Mouse (Mus musculus) inflammation-experienced regulatory T-cells, adult 6 months (primary cell): Measurements from ENCODE around the gene Utf1. TPM values are rescaled to one million over a fixed set of nuclear protein-coding genes. Genes with fewer than 3 reads are reported as not detected.

Experiments
- ATAC-seq: one replicate; pipeline ENCODE4 v1.8.0; 2017
- polyA plus RNA-seq, 3 experiments: library from polyadenylated mRNA; unstranded; fragments of 100-300 nt; shearing (Covaris generic); gene quantifications; one replicate each; pipeline ENCODE4 v1.2.1; 2017

The Utf1 gene
- 1 to 10 TPM; 3.3 to 5.0 (median 3.6) TPM for polyA plus RNA-seq

GRCm38 (mm10) chr7:139943674-139944281 lies at the start of gene Utf1:
Gene Utf1, plus strand, starts transcription at chr7:139943789.
- peak; percentile 84 for ATAC-seq

GRCm38 (mm10) chr7:139894655-139895557 lies 48.7 kb upstream of the Utf1 start, which contains the start of gene Kndc1:
Gene Kndc1, plus strand, starts transcription at chr7:139894696.
- no peak for ATAC-seq

GRCm38 (mm10) chr7:139896271-139896670 lies 47.3 kb upstream of the Utf1 start:
- no peak for ATAC-seq

- ATAC-seq, result no peak
Measured at GRCm38 (mm10) chr7:139896796-139897195, 46.8 kb upstream of the Utf1 start.

GRCm38 (mm10) chr7:139898606-139899005 lies 45.0 kb upstream of the Utf1 start:
- ATAC-seq, result no peak

- no peak for ATAC-seq
Measured at GRCm38 (mm10) chr7:139899505-139899904, 44.1 kb upstream of the Utf1 start.

GRCm38 (mm10) chr7:139900456-139900855 lies 43.1 kb upstream of the Utf1 start:
- ATAC-seq, result no peak

- ATAC-seq, result no peak
Measured at GRCm38 (mm10) chr7:139900896-139901295, 42.7 kb upstream of the Utf1 start.

GRCm38 (mm10) chr7:139901981-139902380 lies 41.6 kb upstream of the Utf1 start:
- ATAC-seq, result no peak

- peak; percentile 51 for ATAC-seq
Measured at GRCm38 (mm10) chr7:139905261-139905660, 38.3 kb upstream of the Utf1 start.

- peak; percentile 86 for ATAC-seq
Measured at GRCm38 (mm10) chr7:139905661-139906060, 37.9 kb upstream of the Utf1 start.

- ATAC-seq, result no peak
Measured at GRCm38 (mm10) chr7:139908176-139908575, 35.4 kb upstream of the Utf1 start.

- ATAC-seq, result no peak
Measured at GRCm38 (mm10) chr7:139909469-139909868, 34.1 kb upstream of the Utf1 start.

- ATAC-seq, result no peak
Measured at GRCm38 (mm10) chr7:139910204-139910835, 33.3 kb upstream of the Utf1 start.

GRCm38 (mm10) chr7:139914141-139915047 lies 29.2 kb upstream of the Utf1 start:
- ATAC-seq, result peak; percentile 50

GRCm38 (mm10) chr7:139915646-139916257 lies 27.8 kb upstream of the Utf1 start:
- no peak for ATAC-seq

GRCm38 (mm10) chr7:139916345-139916744 lies 27.2 kb upstream of the Utf1 start:
- no peak for ATAC-seq

- no peak for ATAC-seq
Measured at GRCm38 (mm10) chr7:139918262-139918661, 25.3 kb upstream of the Utf1 start.

GRCm38 (mm10) chr7:139930732-139931131 lies 12.9 kb upstream of the Utf1 start:
- ATAC-seq, result peak; percentile 46

- no peak for ATAC-seq
Measured at GRCm38 (mm10) chr7:139936705-139937104, 6.9 kb upstream of the Utf1 start.

GRCm38 (mm10) chr7:139937138-139937537 lies 6.5 kb upstream of the Utf1 start:
- ATAC-seq, result no peak

- no peak for ATAC-seq
Measured at GRCm38 (mm10) chr7:139937810-139938209, 5.8 kb upstream of the Utf1 start.
